Mouse (Mus musculus) megakaryocyte, embryonic 14.5 days (primary cell): ENCODE measurements around the gene Cd3e. TPM values are rescaled to one million over a fixed set of nuclear protein-coding genes. Genes with fewer than 3 reads are reported as not detected.

ENCODE experiments used
- H3K27me3 ChIP-seq: replicated peaks from 2 replicates; pipeline ENCODE3; 2012; ENCODE audit warnings: inconsistent platforms
- H3K36me3 ChIP-seq: replicated peaks from 2 replicates; pipeline ENCODE3; 2012; ENCODE audit warnings: low read length, inconsistent platforms, mixed read lengths
- H3K4me1 ChIP-seq: 2 replicates; pipeline ENCODE4 v1.6.1; 2012; ENCODE audit warnings: inconsistent platforms
- H3K4me3 ChIP-seq: replicated peaks from 2 replicates; pipeline ENCODE3; 2012; ENCODE audit warnings: moderate library complexity, mild to moderate bottlenecking, inconsistent platforms
- H3K9me3 ChIP-seq: 2 replicates; pipeline ENCODE4 v1.6.1; 2012; ENCODE audit warnings: inconsistent platforms
- FLI1 ChIP-seq: IDR thresholded peaks from 2 replicates; pipeline ENCODE4 v1.6.1; 2012; ENCODE audit warnings: low read length, inconsistent platforms, mixed read lengths
- GATA1 ChIP-seq: IDR thresholded peaks from 3 replicates; pipeline ENCODE4 v1.6.1; 2012; ENCODE audit warnings: mixed read lengths, low read length, inconsistent platforms, borderline replicate concordance
- polyA plus RNA-seq: library from polyadenylated mRNA; stranded (reverse); fragments of >175 nt; gene quantifications from 2 replicates; pipeline ENCODE4 v1.2.3, GENCODE M21; 2012; ENCODE audit warnings: low replicate concordance; ENCODE audit not compliant: insufficient read depth

Gene Cd3e
- polyA plus RNA-seq, 1 experiment, result not detected

DNA sequence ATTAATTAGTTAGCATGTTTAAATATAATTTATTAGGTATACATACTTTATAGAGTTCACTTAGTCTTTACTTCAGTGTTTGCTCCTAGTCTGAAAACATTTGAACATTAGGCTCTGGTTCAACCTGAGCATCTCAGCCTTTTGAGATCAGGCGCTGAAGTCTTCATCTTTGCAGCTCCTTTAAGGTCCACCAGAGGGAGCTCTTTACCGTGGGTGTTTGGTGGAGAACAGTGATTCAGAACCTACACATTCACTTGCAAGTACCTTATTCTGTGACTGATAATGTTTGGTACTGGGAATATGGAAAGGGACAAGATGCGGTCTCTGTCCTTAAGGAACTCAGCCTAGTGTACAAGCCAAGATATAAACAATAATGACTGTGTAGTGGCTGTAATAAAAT lies 13.4 kb upstream of the Cd3e start:
- H3K4me1 ChIP-seq, result no peaks in the 10 kb centered on the region
- H3K36me3 ChIP-seq, result no peaks in the 10 kb centered on the region
- peaks cover 43% of the 10 kb centered on the region for H3K27me3 ChIP-seq
- no peaks in the 10 kb centered on the region for H3K9me3 ChIP-seq
- TF ChIP-seq GATA1 (no peak), FLI1 (no peak)
- H3K4me3 ChIP-seq, result no peak overlapping the region

DNA sequence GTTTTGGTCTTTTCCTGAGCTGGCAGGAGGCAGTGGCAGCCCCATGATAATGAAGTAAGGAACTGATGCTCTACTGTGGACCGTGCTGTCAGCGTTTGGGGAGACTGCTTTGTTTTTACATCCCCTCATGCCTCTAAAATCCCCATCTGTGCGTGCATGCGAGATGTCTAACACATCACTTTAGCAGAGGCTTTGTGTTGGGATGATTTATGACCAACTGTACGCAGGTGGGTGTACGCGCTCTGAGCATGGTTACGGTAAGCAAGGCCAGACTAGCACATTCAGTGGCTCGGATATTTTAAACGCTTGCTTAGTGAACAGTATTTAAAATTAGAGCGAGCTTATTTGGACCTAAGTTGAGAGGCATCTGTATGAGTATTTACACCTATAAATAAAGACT lies 8.6 kb upstream of the Cd3e start:
- Histone ChIP-seq H3K9me3 (peaks cover 11% of the 10 kb centered on the region), H3K36me3 (no peaks in the 10 kb centered on the region), H3K27me3 (peaks cover 37% of the 10 kb centered on the region), H3K4me3 (no peak overlapping the region), H3K4me1 (0 out of 2 replicates have a peak, but pooled peaks cover 2% of the 10 kb centered on the region)
- no peak for TF ChIP-seq FLI1
- TF ChIP-seq GATA1, result no peak

DNA sequence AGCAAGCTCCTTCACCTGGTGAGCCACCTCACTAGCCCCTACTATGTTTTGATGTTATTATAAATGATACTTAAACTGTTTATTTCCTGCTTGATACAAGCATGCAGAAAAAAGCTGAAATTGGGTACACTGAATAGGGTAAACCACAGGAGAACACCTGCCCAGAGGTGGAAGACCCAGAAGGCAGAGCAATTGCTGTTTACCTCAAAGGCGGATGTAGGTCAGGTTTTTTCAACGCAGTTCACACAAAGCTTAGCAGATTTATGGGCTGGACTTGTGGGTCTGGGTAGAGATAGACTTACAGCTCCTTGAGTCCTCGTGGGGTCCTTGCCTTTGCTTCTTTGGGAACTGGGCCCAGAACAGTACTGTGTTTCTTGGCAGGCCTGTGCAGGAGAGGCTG lies 6.4 kb upstream of the Cd3e start:
- Histone ChIP-seq H3K27me3 (peaks cover 47% of the 10 kb centered on the region), H3K9me3 (peaks cover 11% of the 10 kb centered on the region), H3K4me1 (0 out of 2 replicates have a peak, but pooled peaks cover 2% of the 10 kb centered on the region), H3K36me3 (no peaks in the 10 kb centered on the region), H3K4me3 (no peak overlapping the region)
- no peak for TF ChIP-seq FLI1
- TF ChIP-seq GATA1, result no peak

DNA sequence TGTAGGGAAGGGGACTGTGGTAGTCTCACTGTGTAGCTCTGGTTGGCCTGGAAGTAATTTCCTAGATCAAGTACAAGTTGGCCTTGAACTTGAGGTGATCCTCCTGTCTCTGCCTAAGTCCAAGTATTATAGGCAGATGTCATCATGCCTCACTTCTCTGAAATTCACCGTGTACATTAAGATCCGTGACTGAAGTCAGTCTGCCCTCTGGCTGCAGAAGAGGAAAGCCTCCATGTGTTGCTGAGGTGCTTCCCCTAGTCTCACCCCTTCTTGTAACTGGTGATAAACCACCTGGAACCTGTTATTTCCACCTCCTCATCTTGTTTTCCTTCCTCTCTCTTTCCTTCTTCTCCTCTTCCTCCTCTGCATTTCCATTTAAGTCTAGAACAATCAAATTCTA lies 5.5 kb upstream of the Cd3e start:
- no peak overlapping the region for H3K4me3 ChIP-seq
- peaks cover 47% of the 10 kb centered on the region for H3K27me3 ChIP-seq
- no peaks in the 10 kb centered on the region for H3K36me3 ChIP-seq
- TF ChIP-seq GATA1, result no peak
- TF ChIP-seq FLI1, result no peak
- peaks cover 11% of the 10 kb centered on the region for H3K9me3 ChIP-seq
- H3K4me1 ChIP-seq, result 0 out of 2 replicates have a peak, but pooled peaks cover 2% of the 10 kb centered on the region

DNA sequence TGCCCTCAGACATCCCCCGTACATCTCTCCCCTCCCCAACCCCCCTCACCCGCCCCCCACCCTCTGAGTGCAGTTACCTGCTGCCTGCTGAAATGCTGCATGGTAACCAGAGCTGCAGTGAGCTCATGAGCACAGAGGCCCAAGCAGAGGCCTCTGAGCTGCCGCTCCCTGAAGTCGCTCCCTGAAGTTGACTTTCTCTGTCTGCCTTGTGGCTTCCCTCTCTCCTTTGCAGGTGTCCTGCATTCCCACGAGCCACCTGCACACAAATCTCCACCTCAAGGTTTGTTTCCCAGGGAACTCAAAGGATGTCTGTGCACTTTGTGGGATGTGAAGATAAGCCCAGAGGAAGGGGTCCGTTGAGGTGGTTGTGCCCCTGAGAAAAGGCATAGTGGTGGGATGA lies 1.9 kb upstream of the Cd3e start:
- no peaks in the 10 kb centered on the region for H3K36me3 ChIP-seq
- no peak overlapping the region for H3K4me3 ChIP-seq
- H3K27me3 ChIP-seq, result peaks cover 65% of the 10 kb centered on the region
- TF ChIP-seq GATA1, result no peak
- no peak for TF ChIP-seq FLI1
- H3K9me3 ChIP-seq, result peaks cover 11% of the 10 kb centered on the region
- H3K4me1 ChIP-seq, result 0 out of 2 replicates have a peak, but pooled peaks cover 2% of the 10 kb centered on the region

DNA sequence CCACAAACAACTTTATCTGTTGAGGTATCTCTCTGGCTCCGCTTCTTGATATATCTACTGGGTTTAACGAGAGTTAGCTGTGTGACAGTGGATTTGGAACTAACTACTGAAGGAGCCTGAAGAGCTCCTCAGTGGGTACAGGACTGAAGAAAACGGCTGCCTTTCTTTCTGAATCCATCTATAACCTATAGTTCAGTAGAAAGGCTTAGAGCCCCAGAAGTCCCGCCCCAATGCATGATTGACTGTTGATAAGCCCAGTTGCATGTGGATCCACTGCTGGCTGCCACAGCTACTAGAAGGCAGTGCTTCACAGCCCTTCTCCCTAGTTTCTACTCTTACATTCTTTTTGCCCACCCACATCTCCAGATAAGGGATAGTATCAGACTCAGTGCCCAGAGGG lies 1.0 kb upstream of the Cd3e start:
- Histone ChIP-seq H3K9me3 (peaks cover 11% of the 10 kb centered on the region), H3K4me1 (0 out of 2 replicates have a peak, but pooled peaks cover 2% of the 10 kb centered on the region), H3K4me3 (no peak overlapping the region), H3K27me3 (peaks cover 66% of the 10 kb centered on the region), H3K36me3 (no peaks in the 10 kb centered on the region)
- no peak for TF ChIP-seq GATA1
- TF ChIP-seq FLI1, result no peak

DNA sequence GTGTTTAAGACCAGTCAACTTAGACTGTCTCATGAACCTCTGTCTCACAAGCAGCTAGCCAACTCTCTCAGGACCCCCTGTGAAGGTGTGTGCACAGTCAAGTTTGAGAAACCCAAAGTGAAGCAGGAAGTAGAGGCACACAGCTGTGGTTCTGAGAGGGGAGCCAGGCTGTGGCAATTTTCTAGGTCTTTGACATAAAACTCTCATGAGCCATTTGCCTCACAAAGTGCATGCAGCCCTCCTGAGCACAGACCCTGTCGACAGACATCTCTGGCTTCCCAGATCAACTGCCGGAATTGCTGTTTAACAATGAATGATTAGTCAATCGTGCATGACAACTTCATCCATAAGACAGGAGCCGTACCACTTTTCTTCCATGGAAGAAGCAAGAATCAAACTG lies 1.1 kb downstream of the Cd3e start:
- H3K9me3 ChIP-seq, result no peaks in the 10 kb centered on the region
- H3K4me1 ChIP-seq, result no peaks in the 10 kb centered on the region
- peaks cover 69% of the 10 kb centered on the region for H3K27me3 ChIP-seq
- no peaks in the 10 kb centered on the region for H3K36me3 ChIP-seq
- H3K4me3 ChIP-seq, result no peak overlapping the region
- TF ChIP-seq GATA1, result no peak

DNA sequence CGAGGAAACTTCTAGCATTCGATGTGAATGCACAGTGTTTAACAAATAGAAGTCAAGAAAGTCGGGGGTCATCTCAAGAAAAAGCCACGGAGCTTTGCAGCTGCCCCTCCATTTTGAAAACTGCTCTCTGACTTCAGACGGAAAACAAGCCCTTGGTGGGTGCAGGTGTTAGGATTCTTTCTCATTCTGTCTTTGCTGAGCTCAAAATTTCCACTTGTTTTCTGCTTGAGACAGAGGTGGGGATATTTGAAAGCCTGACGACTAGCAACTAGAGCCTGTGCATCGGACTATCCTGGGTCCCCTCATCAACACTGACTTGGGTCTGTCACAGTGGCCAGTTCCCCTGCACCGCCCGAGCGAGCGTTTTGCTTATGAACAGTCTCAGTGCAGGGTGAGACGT lies 2.0 kb downstream of the Cd3e start:
- TF ChIP-seq FLI1, result no peak
- no peak for TF ChIP-seq GATA1
- Histone ChIP-seq H3K4me3 (no peak overlapping the region), H3K9me3 (no peaks in the 10 kb centered on the region), H3K36me3 (no peaks in the 10 kb centered on the region), H3K27me3 (peaks cover 74% of the 10 kb centered on the region), H3K4me1 (no peaks in the 10 kb centered on the region)

DNA sequence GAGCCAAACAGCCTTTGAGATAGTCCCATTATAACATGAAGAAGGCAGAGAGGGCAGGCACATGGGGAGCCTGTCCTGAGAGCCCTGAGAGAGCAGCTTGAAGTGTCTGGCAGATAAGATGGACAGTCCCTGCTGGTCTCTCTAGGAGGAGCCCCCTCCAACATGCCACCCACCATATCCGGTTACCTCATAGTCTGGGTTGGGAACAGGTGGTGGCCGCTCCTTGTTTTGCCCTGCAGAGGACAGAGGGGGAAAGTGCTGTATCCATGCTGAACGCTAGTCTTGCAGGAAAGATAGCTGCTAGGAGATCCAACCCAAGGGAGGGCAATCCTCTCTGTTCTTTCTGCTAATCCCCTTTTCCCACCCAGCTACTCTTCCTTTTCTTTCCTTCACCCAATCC lies 9.2 kb downstream of the Cd3e start:
- Histone ChIP-seq H3K36me3 (no peaks in the 10 kb centered on the region), H3K9me3 (no peaks in the 10 kb centered on the region), H3K27me3 (peaks cover 73% of the 10 kb centered on the region), H3K4me3 (no peak overlapping the region), H3K4me1 (peaks cover 33% of the 10 kb centered on the region)
- TF ChIP-seq GATA1 (no peak), FLI1 (no peak)

DNA sequence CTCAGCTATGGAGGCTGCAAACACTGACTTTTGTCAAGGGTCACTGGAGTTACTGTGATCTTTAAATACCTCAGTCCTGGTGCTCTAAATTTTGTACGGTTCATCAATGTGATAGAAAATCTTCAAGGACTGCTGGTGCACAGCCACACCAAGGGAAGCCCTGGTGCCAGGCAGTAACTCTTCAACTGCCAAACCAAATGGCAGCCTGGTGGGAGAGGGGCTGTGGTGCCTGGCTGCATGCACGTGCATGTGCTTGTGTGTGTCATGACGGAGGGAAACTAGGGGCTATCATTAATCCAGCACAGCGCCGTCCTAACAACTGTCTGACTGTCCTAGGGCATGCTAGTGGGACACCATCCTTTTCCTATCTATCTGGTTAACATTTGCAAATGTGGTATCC lies 9.7 kb downstream of the Cd3e start:
- Histone ChIP-seq H3K27me3 (peaks cover 68% of the 10 kb centered on the region), H3K36me3 (no peaks in the 10 kb centered on the region), H3K4me1 (peaks cover 38% of the 10 kb centered on the region), H3K9me3 (no peaks in the 10 kb centered on the region), H3K4me3 (no peak overlapping the region)
- TF ChIP-seq GATA1 (no peak), FLI1 (no peak)

DNA sequence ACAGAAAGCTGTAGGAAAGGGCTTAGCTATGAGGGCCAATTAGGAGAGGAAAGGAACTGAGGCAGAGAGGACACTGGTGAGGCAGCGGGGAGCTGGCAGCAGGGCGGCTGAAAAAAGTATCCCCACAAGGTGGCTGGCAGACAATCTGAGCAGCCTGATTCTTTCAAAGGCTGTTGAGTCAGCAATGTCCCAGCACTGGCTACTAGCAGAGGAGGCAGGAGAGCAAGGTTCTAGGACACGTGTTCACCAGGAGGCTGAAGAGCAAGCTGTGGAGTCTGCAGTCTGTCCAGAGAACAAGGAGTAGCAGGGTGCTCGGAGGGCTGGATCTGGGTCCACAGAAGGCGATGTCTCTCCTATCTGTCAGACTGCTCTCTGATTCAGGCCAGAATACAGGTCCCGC lies 10.3 kb downstream of the Cd3e start:
- H3K9me3 ChIP-seq, result no peaks in the 10 kb centered on the region
- H3K27me3 ChIP-seq, result peaks cover 63% of the 10 kb centered on the region
- no peak overlapping the region for H3K4me3 ChIP-seq
- H3K4me1 ChIP-seq, result peaks cover 38% of the 10 kb centered on the region
- H3K36me3 ChIP-seq, result no peaks in the 10 kb centered on the region
- TF ChIP-seq FLI1, result no peak
- TF ChIP-seq GATA1, result no peak
